Mouse (Mus musculus) bone marrow macrophage, adult 2 months (primary cell): ENCODE results near the gene Vstm5.
A peak's percentile ranks its signal among the peaks of the same experiment; 100 is the strongest.

ENCODE experiments used
- CTCF ChIP-seq: IDR thresholded peaks from 2 replicates; pipeline ENCODE4 v1.5.1; 2012; ENCODE audit warnings: low read depth, mild to moderate bottlenecking, low read length, moderate library complexity
- POLR2A ChIP-seq: IDR thresholded peaks from 2 replicates; pipeline ENCODE4 v1.6.1; 2012; ENCODE audit warnings: mild to moderate bottlenecking, low read depth, low read length, borderline replicate concordance

GRCm38 (mm10) chr9:15305503-15306397 is 66.9 kb downstream of the Vstm5 start, which contains the start of gene Taf1d:
- TF ChIP-seq POLR2A (peak; percentile 67; the same call in 1 of the 2 replicates), CTCF (no peak)
